Mouse (Mus musculus): ENCODE measurements around the gene Arl3.

Gene Arl3

GRCm38 (mm10) chr19:46572951-46573937, at the start of gene Arl3, which contains the start of gene Sfxn2:
Gene Arl3, minus strand, starts transcription at chr19:46573198.
Gene Sfxn2, plus strand, starts transcription at chr19:46573365.
- peak; percentile 96 to 98 for DNase-seq

- DNase-seq, result no peak
These were observed 49.7 kb upstream of the Arl3 start for GRCm38 (mm10) chr19:46622659-46623193.

GRCm38 (mm10) chr19:46621236-46622183, 48.5 kb upstream of the Arl3 start:
- no peak for DNase-seq

DNA sequence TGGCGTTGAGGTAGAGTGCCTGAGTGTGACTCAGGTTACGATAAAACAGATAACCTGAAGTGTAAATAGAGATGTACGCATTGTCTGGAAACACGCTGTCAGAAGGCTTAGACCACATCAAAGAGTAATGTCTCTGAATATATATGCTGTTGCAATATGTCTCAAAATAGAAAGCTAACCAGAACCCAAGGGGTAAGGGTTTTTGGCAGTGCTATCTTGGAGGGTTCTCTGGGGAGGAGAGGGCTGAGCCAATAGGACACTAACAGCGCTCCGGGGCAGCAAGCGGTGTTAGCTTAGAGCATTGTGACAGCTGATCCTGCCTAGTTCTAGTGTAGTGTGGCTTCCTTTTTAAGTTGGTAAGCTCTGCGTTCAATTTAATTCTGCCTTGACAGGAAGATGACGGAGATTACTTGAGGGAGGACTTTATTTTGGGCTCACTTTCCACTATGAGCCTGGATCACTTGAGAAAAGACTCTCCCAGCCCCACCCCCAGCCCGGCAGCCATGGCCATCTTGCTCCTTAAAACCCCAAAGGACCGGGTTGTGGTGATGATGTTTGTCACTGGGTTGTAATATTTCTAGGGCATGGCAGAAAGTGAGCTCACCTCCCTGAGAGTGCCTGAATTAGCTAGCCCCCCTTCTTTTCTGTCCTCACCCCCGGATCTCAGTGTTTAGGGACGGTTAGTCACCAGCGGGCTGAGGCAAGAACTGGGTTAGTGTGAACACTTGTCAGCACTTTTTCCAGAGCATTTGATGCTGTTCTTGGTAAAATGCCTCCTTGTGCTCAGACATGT, 47.2 kb upstream of the Arl3 start:
- DNase-seq, result no peak

- no peak for DNase-seq
These were observed 46.5 kb upstream of the Arl3 start for GRCm38 (mm10) chr19:46619518-46619917.

- peak in 1 of 2 experiments; percentile 33 for DNase-seq
These were observed 46.0 kb upstream of the Arl3 start for GRCm38 (mm10) chr19:46619001-46619400.

GRCm38 (mm10) chr19:46618322-46618721, 45.3 kb upstream of the Arl3 start:
- DNase-seq, result no peak

- DNase-seq, result no peak
These were observed 44.4 kb upstream of the Arl3 start for GRCm38 (mm10) chr19:46617361-46617760.

DNA sequence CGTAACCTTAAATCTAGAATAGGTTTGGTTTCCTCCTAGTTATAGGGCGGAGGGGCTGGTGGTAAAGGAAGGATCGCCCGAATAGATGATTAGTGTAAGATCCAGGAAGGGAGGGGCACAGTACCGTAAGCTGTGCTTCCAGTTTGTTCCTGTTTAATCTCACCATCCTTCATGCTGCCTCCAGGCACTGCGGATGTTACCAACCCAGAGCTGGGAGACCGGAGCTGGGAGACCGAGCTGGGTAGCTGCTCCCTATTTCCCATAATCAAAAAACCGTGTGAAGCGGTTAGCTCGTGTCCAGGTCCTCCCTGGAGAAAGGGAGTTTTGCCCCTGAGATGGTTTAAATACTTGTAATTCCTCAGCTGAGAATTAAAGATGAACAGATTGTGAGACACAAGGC, 43.4 kb upstream of the Arl3 start:
- DNase-seq, result no peak

- DNase-seq, result no peak
These were observed 35.2 kb upstream of the Arl3 start for GRCm38 (mm10) chr19:46608158-46608557.

- peak in 1 of 2 experiments; percentile 56 for DNase-seq
These were observed 34.4 kb upstream of the Arl3 start for GRCm38 (mm10) chr19:46607424-46607823.

- DNase-seq, result no peak
These were observed 33.7 kb upstream of the Arl3 start for GRCm38 (mm10) chr19:46606718-46607117.

DNA sequence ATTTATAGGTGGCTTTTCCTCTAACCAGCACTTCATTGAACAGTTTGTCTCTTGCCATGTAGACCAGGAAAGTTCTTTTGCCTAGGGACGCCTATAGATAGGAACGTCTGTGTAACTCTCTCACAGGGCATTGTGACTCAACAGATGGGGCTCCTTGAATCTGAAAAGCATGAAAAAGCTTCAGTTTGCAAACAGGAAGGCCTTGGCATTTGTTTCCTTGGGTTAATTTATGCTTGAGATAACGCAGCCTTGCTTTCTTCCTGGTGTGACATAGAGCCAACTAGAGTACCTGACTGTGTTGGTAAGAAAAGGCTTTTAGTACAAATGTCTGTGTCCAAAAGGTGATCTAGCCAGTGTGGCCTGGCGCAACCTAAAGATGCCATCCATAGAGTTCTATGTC, 29.4 kb upstream of the Arl3 start:
- DNase-seq, result no peak

DNA sequence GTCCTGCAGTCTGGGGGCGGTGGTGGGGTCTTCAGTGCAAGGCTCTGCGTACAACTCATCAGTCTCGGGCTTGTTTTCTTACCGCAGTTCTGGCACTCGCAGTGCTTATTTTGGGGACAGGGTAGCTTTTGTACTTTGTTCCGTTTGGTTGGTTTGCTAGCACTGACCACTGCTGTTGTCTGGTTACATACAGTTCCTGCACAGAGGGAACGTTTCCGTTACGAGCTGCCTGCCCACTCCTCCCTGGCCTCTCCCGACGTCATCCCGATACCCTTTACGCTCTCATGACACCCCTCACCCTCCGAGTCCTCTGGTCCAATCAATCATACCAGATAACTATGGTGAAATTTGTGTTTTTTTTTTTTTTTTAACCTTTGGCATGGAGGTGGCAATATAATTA, 28.5 kb upstream of the Arl3 start:
- peak; percentile 72 to 85 for DNase-seq

GRCm38 (mm10) chr19:46600371-46600770, 27.4 kb upstream of the Arl3 start:
- DNase-seq, result peak in 1 of 2 experiments; percentile 38

DNA sequence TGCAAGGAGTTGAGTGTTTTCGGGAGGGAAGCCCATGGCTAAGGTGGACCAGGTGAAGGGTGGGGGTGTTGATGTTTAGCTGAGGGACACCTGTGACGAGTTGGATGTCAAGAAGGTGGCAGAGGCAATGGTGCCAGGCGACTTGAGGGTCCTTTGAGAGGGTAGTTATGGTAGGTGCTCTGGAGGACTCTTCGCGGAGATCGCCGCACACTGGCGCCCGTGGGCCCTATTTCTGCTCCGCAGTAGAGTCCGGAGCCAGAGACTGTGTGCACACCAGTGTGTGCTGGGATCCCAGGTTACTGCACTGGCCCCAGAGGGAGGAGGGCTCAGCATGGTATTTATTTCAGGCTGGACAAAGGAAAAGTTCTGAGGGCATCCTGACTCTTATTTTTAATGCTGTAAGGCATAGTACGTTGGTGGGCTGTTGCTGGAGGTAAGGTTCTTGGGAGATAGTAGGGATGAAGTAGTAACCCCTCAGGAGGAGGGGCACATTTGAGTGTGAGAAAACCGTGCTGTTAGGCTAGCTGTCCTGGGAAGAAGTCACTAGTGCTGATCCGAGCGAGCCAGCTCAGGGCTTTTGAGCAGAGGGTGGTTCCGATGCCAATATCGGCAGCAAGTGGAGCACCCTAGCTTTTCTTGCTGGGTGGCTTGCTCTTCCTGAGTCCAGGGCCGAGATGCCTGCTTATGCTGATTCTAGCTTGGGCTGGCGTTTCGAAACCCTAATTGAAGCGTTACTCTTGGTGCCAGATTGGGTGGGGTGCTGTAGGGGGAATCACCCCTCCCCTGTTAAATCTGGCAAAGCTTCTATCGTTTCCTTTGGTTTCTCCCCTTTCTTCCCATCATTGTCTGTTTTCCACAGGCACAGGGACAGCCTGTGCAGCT, 26.6 kb upstream of the Arl3 start:
- peak in 1 of 2 experiments; percentile 39 for DNase-seq

DNA sequence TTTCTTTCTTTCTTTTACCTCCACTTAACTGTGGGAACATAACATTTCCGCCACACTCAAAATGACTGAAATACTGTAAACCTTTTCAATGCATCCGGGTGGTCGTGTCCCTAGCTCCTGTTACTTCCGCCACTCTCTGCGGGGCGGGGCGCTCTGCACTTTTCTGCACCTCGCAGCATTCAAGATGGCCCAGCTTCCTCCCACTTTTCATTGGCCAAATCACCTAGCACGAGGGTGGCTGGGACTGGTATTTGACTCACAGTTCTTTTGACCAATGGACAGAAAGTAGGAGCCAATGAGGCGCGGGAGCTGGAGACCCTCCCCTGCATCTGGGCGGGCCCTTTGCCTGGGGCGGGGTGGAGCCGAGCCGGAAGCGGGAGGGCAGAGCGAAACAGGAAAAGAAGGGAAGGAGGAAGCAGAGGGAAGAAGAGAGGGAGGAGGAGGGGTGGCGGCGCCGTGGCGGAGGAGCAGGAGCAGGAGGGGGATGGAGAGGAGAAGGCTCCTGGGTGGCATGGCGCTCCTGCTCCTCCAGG, 25.8 kb upstream of the Arl3 start, which contains the start of gene Wbp1l:
Gene Wbp1l, plus strand, starts transcription at position 365 of the 533 bp plus-strand sequence.
- peak; percentile 97 to 99 for DNase-seq

GRCm38 (mm10) chr19:46598187-46598586, 25.2 kb upstream of the Arl3 start:
- DNase-seq, result no peak

GRCm38 (mm10) chr19:46592751-46593439, 19.9 kb upstream of the Arl3 start:
- DNase-seq, result no peak

DNA sequence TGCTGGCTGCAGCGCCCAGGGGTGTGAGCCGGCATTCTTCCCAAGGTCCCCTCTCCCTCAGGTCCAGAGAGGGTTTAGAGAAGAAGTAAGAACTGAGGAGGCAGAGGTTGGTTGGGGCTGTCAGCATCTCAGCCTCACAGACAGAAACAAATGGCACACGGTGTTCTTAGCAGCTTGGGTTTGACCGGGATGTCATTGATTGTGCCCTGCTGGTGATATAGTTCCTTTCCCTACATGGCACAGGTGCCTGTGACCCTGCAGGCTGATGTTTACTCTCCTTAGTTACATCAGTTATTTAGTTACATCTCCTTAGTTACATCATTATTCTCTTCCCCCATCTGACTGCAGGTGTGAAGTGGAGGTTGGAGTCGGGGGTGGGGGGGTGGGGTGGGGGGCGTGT, 18.6 kb upstream of the Arl3 start:
- no peak for DNase-seq
